Mouse (Mus musculus) heart, embryonic 16.5 days (tissue): Measurements from ENCODE around the gene Golt1a. TPM values are rescaled to one million over a fixed set of nuclear protein-coding genes. Genes with fewer than 3 reads are reported as not detected.

ENCODE experiments used
- ATAC-seq: fragments of 200-750 bp; cut with Nextera tagmentation; replicated peaks from 2 replicates; pipeline ENCODE4 v1.8.0; 2017; ENCODE audit warnings: moderate number of reproducible peaks; ENCODE audit not compliant: insufficient read depth, low FRiP score; ENCODE audit errors: extremely low read depth
- H3K27ac ChIP-seq: fragments of 300-500 bp; sonication (generic); 2 replicates; pipeline ENCODE4 v1.5.1; 2014; ENCODE audit warnings: mild to moderate bottlenecking, low read length, control low read depth, moderate library complexity
- H3K27me3 ChIP-seq: fragments of 300-500 bp; sonication (generic); 2 replicates; pipeline ENCODE4 v1.6.1; 2014; ENCODE audit warnings: low read length, mixed read lengths; ENCODE audit not compliant: control insufficient read depth, insufficient read depth
- H3K36me3 ChIP-seq: fragments of 300-500 bp; sonication (generic); 2 replicates; pipeline ENCODE4 v1.6.1; 2014; ENCODE audit not compliant: control insufficient read depth, insufficient read depth
- H3K4me1 ChIP-seq: fragments of 300-500 bp; sonication (generic); 2 replicates; pipeline ENCODE4 v1.6.1; 2014; ENCODE audit warnings: low read length, mixed read lengths; ENCODE audit not compliant: control insufficient read depth, insufficient read depth
- H3K4me2 ChIP-seq: fragments of 300-500 bp; sonication (generic); 2 replicates; pipeline ENCODE4 v1.6.1; 2014; ENCODE audit warnings: low read depth, mild to moderate bottlenecking, control low read depth, low read length
- H3K4me3 ChIP-seq: fragments of 300-500 bp; sonication (generic); 2 replicates; pipeline ENCODE4 v1.5.1; 2014; ENCODE audit warnings: mild to moderate bottlenecking, control low read depth, low read length
- H3K9ac ChIP-seq: fragments of 300-500 bp; sonication (generic); 2 replicates; pipeline ENCODE4 v1.6.1; 2014; ENCODE audit warnings: low read length, control low read depth
- H3K9me3 ChIP-seq: fragments of 300-500 bp; sonication (generic); replicated peaks from 2 replicates; pipeline ENCODE4 v1.6.1; 2016; ENCODE audit warnings: low read length; ENCODE audit not compliant: control insufficient read depth
- WGBS: fragments of 180-500 bp; shearing (Covaris S2); extraction: QIAGEN DNeasy Blood & Tissue Kit; methylation state at CpG from one replicate; pipeline ENCODE4 v1.1.7; 2014; 5-methylcytosine and 5-hydroxymethylcytosine counted together
- polyA plus RNA-seq: library from polyadenylated mRNA; unstranded; fragments of >200 nt; fragmentation: Nextera tagmentation; extraction: Ambion mirVana; gene quantifications from 2 replicates; pipeline ENCODE4 v1.2.1, GENCODE M21; 2015

Golt1a gene
- polyA plus RNA-seq, 1 experiment from 2014 or later: not detected

DNA sequence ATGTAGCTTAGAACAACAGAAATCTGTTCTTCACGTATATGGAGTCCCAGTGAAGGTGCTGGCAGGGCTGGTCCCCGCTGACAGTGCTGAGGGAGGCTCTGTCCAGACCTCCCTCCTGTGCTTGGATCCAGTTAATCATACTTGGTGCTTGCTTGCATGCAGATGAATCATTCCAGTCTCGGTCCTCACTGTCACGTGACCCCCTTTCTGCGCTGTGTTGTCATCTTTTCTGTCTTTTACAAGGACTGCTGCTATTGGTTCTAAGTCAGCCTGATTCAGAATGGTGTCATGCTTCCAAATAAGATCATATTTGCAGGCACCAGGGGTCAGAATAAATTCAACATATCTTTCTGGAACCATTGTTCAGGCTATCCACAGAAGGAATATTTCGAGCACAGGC, 17.7 kb upstream of the Golt1a start:
- Histone ChIP-seq H3K9me3 (no peaks in the 10 kb centered on the region), H3K27ac (no peak overlapping the region), H3K9ac (no peak overlapping the region), H3K4me3 (no peak overlapping the region), H3K4me2 (no peak overlapping the region), H3K4me1 (peaks cover 25% of the 10 kb centered on the region), H3K36me3 (peaks cover 8% of the 10 kb centered on the region; the same call in 1 of the 2 replicates), H3K27me3 (no peaks in the 10 kb centered on the region)
- 87% methylated on average over 6 of the region's 6 CpGs for WGBS
- ATAC-seq: no peak

GRCm38 (mm10) chr1:133292608-133293007, 17.0 kb upstream of the Golt1a start:
- Histone ChIP-seq H3K27me3 (no peaks in the 10 kb centered on the region), H3K27ac (no peak overlapping the region), H3K36me3 (peaks cover 6% of the 10 kb centered on the region; the same call in 1 of the 2 replicates), H3K4me1 (peaks cover 25% of the 10 kb centered on the region), H3K9me3 (no peaks in the 10 kb centered on the region), H3K4me2 (no peak overlapping the region), H3K4me3 (no peak overlapping the region), H3K9ac (no peak overlapping the region)
- ATAC-seq: no peak

DNA sequence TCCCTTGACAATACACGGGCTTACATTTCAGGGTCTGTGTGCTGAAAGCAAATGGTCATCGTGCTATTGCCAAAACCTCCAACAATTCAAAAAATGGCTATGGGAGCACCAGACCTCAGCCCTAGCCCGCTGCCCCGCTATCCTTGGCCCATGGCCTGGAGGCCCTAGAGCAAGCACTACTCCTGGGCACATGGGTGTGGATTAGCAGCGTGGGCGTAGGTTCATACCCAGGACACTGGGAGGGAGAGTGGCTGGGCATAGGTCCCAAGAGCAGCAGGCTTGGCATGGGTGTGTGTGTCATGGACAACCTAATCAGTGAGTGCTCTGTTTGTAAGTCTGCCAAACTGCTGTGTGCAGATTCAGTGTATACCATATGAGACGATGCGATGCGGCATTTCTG, 13.2 kb upstream of the Golt1a start:
- Histone ChIP-seq H3K27me3 (no peaks in the 10 kb centered on the region), H3K9me3 (no peaks in the 10 kb centered on the region), H3K4me3 (no peak overlapping the region), H3K27ac (peak overlapping the region; percentile 75), H3K36me3 (peaks cover 15% of the 10 kb centered on the region; the same call in 1 of the 2 replicates), H3K4me1 (peaks cover 25% of the 10 kb centered on the region), H3K9ac (no peak overlapping the region), H3K4me2 (no peak overlapping the region)
- ATAC-seq: peak; percentile 91
- 51% methylated on average over 9 of the region's 9 CpGs for WGBS

DNA sequence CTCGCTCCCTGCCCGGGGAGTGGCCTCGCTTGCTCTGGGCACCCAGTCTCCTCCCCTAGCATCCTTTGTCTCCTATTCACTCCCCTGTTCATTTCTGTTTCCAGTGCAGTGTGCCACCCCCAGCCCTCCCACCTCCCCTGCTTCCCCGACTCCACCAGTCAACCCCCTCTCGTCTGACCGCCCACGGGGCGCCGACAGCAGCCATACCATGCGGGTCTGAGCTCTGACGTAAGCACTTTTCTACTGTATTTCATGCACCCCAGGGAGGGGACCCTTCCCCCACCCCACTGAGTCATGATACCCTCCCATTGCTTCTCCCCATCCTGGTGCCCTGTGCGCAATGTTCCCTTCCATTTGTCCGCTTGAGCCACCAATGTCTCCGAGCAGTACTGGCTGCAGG, 10.8 kb upstream of the Golt1a start:
- no peaks in the 10 kb centered on the region for H3K27me3 ChIP-seq
- H3K4me2 ChIP-seq: no peak overlapping the region
- H3K27ac ChIP-seq: no peak overlapping the region
- H3K4me3 ChIP-seq: no peak overlapping the region
- WGBS: 53% methylated on average over 14 of the region's 14 CpGs
- H3K36me3 ChIP-seq: peaks cover 14% of the 10 kb centered on the region; the same call in 1 of the 2 replicates
- no peak for ATAC-seq
- H3K4me1 ChIP-seq: peaks cover 41% of the 10 kb centered on the region
- no peak overlapping the region for H3K9ac ChIP-seq
- H3K9me3 ChIP-seq: no peaks in the 10 kb centered on the region

DNA sequence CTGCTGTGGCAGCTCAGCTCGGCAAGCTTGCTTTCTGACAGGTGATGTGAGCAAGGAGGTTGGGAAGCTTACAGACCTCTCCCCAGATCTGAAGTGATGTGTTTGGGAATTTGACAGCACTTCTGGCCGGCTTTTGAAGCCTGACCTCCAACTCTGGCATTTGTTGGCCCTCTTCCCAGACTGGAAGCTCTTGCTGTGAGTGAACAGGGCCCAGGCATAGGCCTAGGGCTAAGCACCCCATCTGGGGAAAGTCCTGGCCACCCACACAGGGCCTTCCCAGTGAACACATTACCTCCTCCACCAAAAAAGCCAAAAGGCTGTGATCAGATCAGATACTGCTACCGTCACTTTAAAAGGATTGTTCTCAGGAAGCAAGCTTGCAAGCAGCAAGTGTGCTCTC, 7.1 kb upstream of the Golt1a start:
- H3K4me3 ChIP-seq: no peak overlapping the region
- no peaks in the 10 kb centered on the region for H3K9me3 ChIP-seq
- peak; percentile 79 for ATAC-seq
- H3K4me1 ChIP-seq: peaks cover 21% of the 10 kb centered on the region
- no peak overlapping the region for H3K4me2 ChIP-seq
- H3K9ac ChIP-seq: peak overlapping the region; percentile 18; the same call in 1 of the 2 replicates
- no peaks in the 10 kb centered on the region for H3K27me3 ChIP-seq
- whole genome bisulfite sequencing: 15% methylated on average over 3 of the region's 3 CpGs
- peaks cover 10% of the 10 kb centered on the region; the same call in 1 of the 2 replicates for H3K36me3 ChIP-seq
- peak overlapping the region; percentile 85 for H3K27ac ChIP-seq

DNA sequence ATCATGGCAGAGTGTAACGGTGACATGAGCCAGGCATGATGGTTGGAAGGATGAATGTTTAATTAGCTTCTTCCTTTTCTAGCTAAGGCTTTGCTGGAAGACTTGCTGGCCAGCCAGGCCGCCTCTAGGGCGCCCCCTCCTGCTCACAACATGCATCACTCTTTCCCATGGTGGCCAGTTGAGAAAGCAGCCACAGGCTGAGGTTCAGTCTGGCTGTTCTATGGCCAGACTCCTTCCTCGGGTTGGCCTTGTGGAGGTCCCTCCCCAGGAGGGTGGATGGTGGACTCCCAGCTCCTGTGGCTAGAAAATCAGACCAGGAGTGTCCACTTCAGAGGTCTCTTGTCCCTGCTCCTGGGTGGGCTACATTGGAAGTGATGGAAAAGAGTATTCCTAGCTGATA, 2.8 kb upstream of the Golt1a start:
- Histone ChIP-seq H3K27ac (no peak overlapping the region), H3K9me3 (no peaks in the 10 kb centered on the region)
- ATAC-seq: no peak

GRCm38 (mm10) chr1:133307318-133307717, 2.3 kb upstream of the Golt1a start:
- Histone ChIP-seq H3K4me1 (peaks cover 18% of the 10 kb centered on the region), H3K9ac (no peak overlapping the region), H3K27me3 (no peaks in the 10 kb centered on the region), H3K9me3 (no peaks in the 10 kb centered on the region), H3K4me3 (no peak overlapping the region), H3K27ac (no peak overlapping the region), H3K36me3 (no peaks in the 10 kb centered on the region), H3K4me2 (no peak overlapping the region)
- WGBS: 9% methylated on average over 6 of the region's 6 CpGs
- ATAC-seq: 0 out of 2 replicates have a peak, but pooled peaks have one; percentile 17

More for the DNA sequence above, 2.8 kb upstream of the Golt1a start:
- no peaks in the 10 kb centered on the region for H3K36me3 ChIP-seq
- 8% methylated on average over 4 of the region's 4 CpGs for WGBS
- no peak overlapping the region for H3K4me3 ChIP-seq
- no peaks in the 10 kb centered on the region for H3K27me3 ChIP-seq
- H3K9ac ChIP-seq: no peak overlapping the region
- H3K4me2 ChIP-seq: no peak overlapping the region
- peaks cover 20% of the 10 kb centered on the region for H3K4me1 ChIP-seq

DNA sequence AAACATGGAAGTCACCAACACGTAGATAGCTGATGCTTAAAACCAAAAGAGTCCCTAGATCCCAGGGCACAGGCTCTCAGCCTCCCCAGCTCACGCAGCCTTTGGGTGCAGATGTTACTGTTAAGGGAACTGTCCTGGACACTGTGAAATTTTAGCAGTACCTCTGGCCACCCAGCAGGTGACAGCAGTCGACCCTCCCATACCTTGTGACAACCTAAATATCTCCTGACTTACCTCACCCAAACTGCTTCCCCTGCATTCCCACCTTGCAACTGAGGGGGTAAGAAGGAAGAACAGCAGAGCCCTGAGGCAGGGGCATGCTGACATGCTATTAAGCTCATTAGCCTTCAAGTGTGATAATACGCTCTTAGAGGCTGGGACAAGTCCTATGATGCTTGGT, 1.6 kb downstream of the Golt1a start:
- Histone ChIP-seq H3K4me3 (no peak overlapping the region), H3K4me2 (no peak overlapping the region), H3K9me3 (no peaks in the 10 kb centered on the region), H3K27me3 (no peaks in the 10 kb centered on the region), H3K36me3 (no peaks in the 10 kb centered on the region), H3K27ac (no peak overlapping the region), H3K4me1 (peaks cover 8% of the 10 kb centered on the region), H3K9ac (no peak overlapping the region)
- ATAC-seq: no peak
- WGBS: 51% methylated on average over 4 of the region's 4 CpGs

DNA sequence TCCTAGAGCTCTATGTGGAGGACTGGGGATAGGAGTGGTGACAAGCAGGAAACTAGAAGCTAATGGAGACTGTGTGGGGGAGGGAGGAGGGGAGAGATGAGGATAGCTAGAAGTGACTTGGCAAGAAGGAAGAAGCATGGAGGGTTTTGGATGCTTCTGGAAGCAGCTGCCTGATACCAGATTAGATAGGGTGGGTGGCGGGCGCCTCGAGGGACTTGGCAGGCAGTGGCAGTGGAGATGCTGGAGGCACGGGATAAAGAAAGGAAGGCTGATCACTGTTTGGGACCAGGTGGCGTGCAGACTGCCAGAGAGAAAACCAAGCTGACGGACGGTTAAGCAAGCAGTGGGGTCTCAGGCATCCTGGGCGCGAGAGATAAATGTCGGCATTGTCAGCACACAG, 2.3 kb downstream of the Golt1a start:
- no peaks in the 10 kb centered on the region for H3K36me3 ChIP-seq
- H3K9me3 ChIP-seq: no peaks in the 10 kb centered on the region
- H3K27ac ChIP-seq: no peak overlapping the region
- WGBS: 17% methylated on average over 10 of the region's 10 CpGs
- peaks cover 8% of the 10 kb centered on the region for H3K4me1 ChIP-seq
- H3K9ac ChIP-seq: no peak overlapping the region
- peak overlapping the region; percentile 15; the same call in 1 of the 2 replicates for H3K4me2 ChIP-seq
- H3K4me3 ChIP-seq: no peak overlapping the region
- H3K27me3 ChIP-seq: no peaks in the 10 kb centered on the region
- ATAC-seq: no peak
